Mouse (Mus musculus) layer of hippocampus, postnatal 25 days (tissue): ENCODE results near the gene Sap30bp. TPM values are rescaled to one million over a fixed set of nuclear protein-coding genes. Genes with fewer than 3 reads are reported as not detected.

ENCODE experiments used
- DNase-seq, 2 experiments: peaks; one replicate each; pipeline ENCODE4 v3.0.0; 2022; ENCODE audit warnings: mixed read lengths in 2 of 2, low spot score in 1 of 2; ENCODE audit errors: extremely low spot score in 1 of 2
- total RNA-seq, 2 experiments: library from RNA; stranded (reverse); gene quantifications; 2 replicates each; pipeline ENCODE4 v1.2.3; 2021

Sap30bp gene
- 10 to 100 TPM; 33.1 to 47.4 TPM for total RNA-seq

GRCm38 (mm10) chr11:115933108-115933746 lies at the start of gene Sap30bp, which contains the start of gene Recql5:
Sap30bp (plus strand) TSS chr11:115933282.
Recql5 (minus strand) TSS chr11:115933477.
- peak; percentile 88 to 96 for DNase-seq

GRCm38 (mm10) chr11:115884361-115884760 lies 48.7 kb upstream of the Sap30bp start:
- no peak for DNase-seq

GRCm38 (mm10) chr11:115885281-115885680 lies 47.8 kb upstream of the Sap30bp start:
- no peak for DNase-seq

GRCm38 (mm10) chr11:115886446-115886845 lies 46.6 kb upstream of the Sap30bp start:
- no peak for DNase-seq

- no peak for DNase-seq
Measured at GRCm38 (mm10) chr11:115888020-115888419, 45.1 kb upstream of the Sap30bp start.

- no peak for DNase-seq
Measured at GRCm38 (mm10) chr11:115889159-115889558, 43.9 kb upstream of the Sap30bp start.

- DNase-seq, result no peak
Measured at GRCm38 (mm10) chr11:115892213-115892612, 40.9 kb upstream of the Sap30bp start.

- no peak for DNase-seq
Measured at GRCm38 (mm10) chr11:115893071-115893470, 40.0 kb upstream of the Sap30bp start.

GRCm38 (mm10) chr11:115894755-115895520 lies 38.1 kb upstream of the Sap30bp start:
- DNase-seq, result no peak

GRCm38 (mm10) chr11:115898446-115898845 lies 34.6 kb upstream of the Sap30bp start:
- DNase-seq, result no peak

GRCm38 (mm10) chr11:115898886-115899285 lies 34.2 kb upstream of the Sap30bp start:
- peak in 1 of 2 experiments; percentile 63 for DNase-seq

- no peak for DNase-seq
Measured at GRCm38 (mm10) chr11:115899486-115900266, 33.4 kb upstream of the Sap30bp start, which contains the start of gene Smim5. Smim5 (plus strand) TSS chr11:115899966.

GRCm38 (mm10) chr11:115900561-115901337 lies 32.3 kb upstream of the Sap30bp start:
- no peak for DNase-seq

- no peak for DNase-seq
Measured at GRCm38 (mm10) chr11:115901338-115902161, 31.5 kb upstream of the Sap30bp start.

GRCm38 (mm10) chr11:115902177-115902576 lies 30.9 kb upstream of the Sap30bp start:
- no peak for DNase-seq

- DNase-seq, result no peak
Measured at GRCm38 (mm10) chr11:115902831-115903230, 30.3 kb upstream of the Sap30bp start.

GRCm38 (mm10) chr11:115903384-115904230 lies 29.5 kb upstream of the Sap30bp start:
- no peak for DNase-seq

- no peak for DNase-seq
Measured at GRCm38 (mm10) chr11:115904231-115904955, 28.7 kb upstream of the Sap30bp start.
